Mouse (Mus musculus): ENCODE data around the gene Zdhhc12.

- TF ChIP-seq CTCF (IDR thresholded peaks at IDR 0.05) (peak; percentile 20; the same call in 1 of the 2 replicates), POLR2A (IDR thresholded peaks at IDR 0.05; ENCODE audit: insufficient read depth, low read depth, low read length) (peak; percentile 60), EP300 (IDR thresholded peaks at IDR 0.05; ENCODE audit: insufficient read depth, low read depth, low read length) (no peak)
These were observed at the start of gene Zdhhc12 for GRCm38 (mm10) chr2:30093471-30094207.
